Mouse (Mus musculus) heart, postnatal 14 days (tissue): ENCODE results near the gene Zfp872. TPM values are rescaled to one million over a fixed set of nuclear protein-coding genes. Genes with fewer than 3 reads are reported as not detected.

Experiments used
- total RNA-seq, 2 experiments: library from RNA; stranded (reverse); gene quantifications; 2 replicates each; pipeline ENCODE4 v1.2.3; 2021

Zfp872 gene
- total RNA-seq, 2 experiments from 2014 or later: 0.17 to 0.27 TPM

Other genes with a start within 250 kb of the Zfp872 start
- 1 to 10 TPM; 6.1 to 7.0 TPM for gene Swsap1, start 232.3 kb upstream of the Zfp872 start, total RNA-seq
- gene Epor, start 224.6 kb upstream of the Zfp872 start, total RNA-seq: 1 to 10 TPM; 1.6 to 2.5 TPM
- gene Rgl3, start 198.6 kb upstream of the Zfp872 start, total RNA-seq: 1 to 10 TPM; 1.0 to 1.3 TPM
- gene Ccdc151, start 185.5 kb upstream of the Zfp872 start, total RNA-seq: under 1 TPM in 1 of 2 experiments, not detected in 1; 0.17 TPM
- gene Prkcsh, start 185.3 kb upstream of the Zfp872 start, total RNA-seq: 10 to 100 TPM; 66.5 to 66.7 TPM
- gene Elavl3, start 136.1 kb upstream of the Zfp872 start, total RNA-seq: 1 to 10 TPM in 1 of 2 experiments, under 1 TPM in 1; 0.12 to 1.1 TPM
- gene Gm49318, start 116.8 kb upstream of the Zfp872 start, total RNA-seq: not detected
- 1 to 10 TPM; 5.3 to 6.4 TPM for gene Zfp653, start 116.7 kb upstream of the Zfp872 start, total RNA-seq
- gene Ecsit, start 102.7 kb upstream of the Zfp872 start, total RNA-seq: 10 to 100 TPM; 91.7 to 91.8 TPM
- gene Cnn1, start 88.9 kb upstream of the Zfp872 start, total RNA-seq: 1 to 10 TPM; 5.4 to 9.5 TPM
- gene Elof1, start 70.9 kb upstream of the Zfp872 start, total RNA-seq: 10 to 100 TPM; 39.5 to 41.5 TPM
- gene Acp5, start 52.4 kb upstream of the Zfp872 start, total RNA-seq: 1 to 10 TPM; 2.2 to 2.6 TPM
- 10 to 100 TPM; 42.8 to 44.2 TPM for gene Pigyl, start 31.2 kb upstream of the Zfp872 start, total RNA-seq
- 10 to 100 TPM; 40.2 to 40.8 TPM for gene Zfp809, start 37.6 kb downstream of the Zfp872 start, total RNA-seq
- 1 to 10 TPM in 1 of 2 experiments, under 1 TPM in 1; 0.60 to 1.0 TPM for gene Zfp599, start 71.8 kb downstream of the Zfp872 start, total RNA-seq
- gene Zfp810, start 119.6 kb downstream of the Zfp872 start, total RNA-seq: 1 to 10 TPM; 7.1 to 8.9 TPM
- gene Anln, start 201.1 kb downstream of the Zfp872 start, total RNA-seq: 1 to 10 TPM; 6.0 to 9.2 TPM
- under 1 TPM; 0.39 to 0.55 TPM for gene 9530077C05Rik, start 223.4 kb downstream of the Zfp872 start, total RNA-seq